Mouse (Mus musculus) left cerebral cortex, adult 9 months (tissue): ENCODE results near the gene Usp6nl.

Experiments
- DNase-seq, 2 experiments: peaks; one replicate each; pipeline ENCODE4 v3.0.0; 2022; ENCODE audit warnings: low spot score in 2 of 2

Gene Usp6nl

GRCm38 (mm10) chr2:6469164-6469563 is 146.7 kb downstream of the Usp6nl start:
- peak in 1 of 2 experiments; percentile 65 for DNase-seq

GRCm38 (mm10) chr2:6471110-6471611 is 148.7 kb downstream of the Usp6nl start:
- no peak for DNase-seq

GRCm38 (mm10) chr2:6473829-6474228 is 151.4 kb downstream of the Usp6nl start:
- DNase-seq, result no peak

- no peak for DNase-seq
Measured at GRCm38 (mm10) chr2:6477884-6478283, 155.4 kb downstream of the Usp6nl start.

GRCm38 (mm10) chr2:6478361-6478965 is 156.0 kb downstream of the Usp6nl start:
- DNase-seq, result peak in 1 of 2 experiments; percentile 47

GRCm38 (mm10) chr2:6478966-6479391 is 156.5 kb downstream of the Usp6nl start:
- DNase-seq, result no peak

- no peak for DNase-seq
Measured at GRCm38 (mm10) chr2:6479620-6480019, 157.2 kb downstream of the Usp6nl start.

- DNase-seq, result no peak
Measured at GRCm38 (mm10) chr2:6481966-6482365, 159.5 kb downstream of the Usp6nl start.

- no peak for DNase-seq
Measured at GRCm38 (mm10) chr2:6482411-6482810, 159.9 kb downstream of the Usp6nl start.

- DNase-seq, result no peak
Measured at GRCm38 (mm10) chr2:6483081-6483992, 160.9 kb downstream of the Usp6nl start.

- no peak for DNase-seq
Measured at GRCm38 (mm10) chr2:6484179-6484578, 161.7 kb downstream of the Usp6nl start.

- DNase-seq, result no peak
Measured at GRCm38 (mm10) chr2:6487566-6488488, 165.4 kb downstream of the Usp6nl start.

GRCm38 (mm10) chr2:6488489-6489056 is 166.1 kb downstream of the Usp6nl start:
- no peak for DNase-seq

- DNase-seq, result no peak
Measured at GRCm38 (mm10) chr2:6490076-6490475, 167.6 kb downstream of the Usp6nl start.

- DNase-seq, result no peak
Measured at GRCm38 (mm10) chr2:6490870-6491269, 168.4 kb downstream of the Usp6nl start.

- DNase-seq, result no peak
Measured at GRCm38 (mm10) chr2:6493886-6494285, 171.4 kb downstream of the Usp6nl start.
